Mouse (Mus musculus) heart, postnatal 0 days (tissue): Measurements from ENCODE around the gene Cacna1e.

Experiments used
- CTCF ChIP-seq: IDR thresholded peaks from 2 replicates; pipeline ENCODE4 v1.5.1; 2016; ENCODE audit warnings: antibody characterized with exemption, control low read depth, low read depth
- EP300 ChIP-seq: IDR thresholded peaks from 2 replicates; pipeline ENCODE4 v1.6.1; 2016; ENCODE audit warnings: antibody characterized with exemption, low read depth

DNA sequence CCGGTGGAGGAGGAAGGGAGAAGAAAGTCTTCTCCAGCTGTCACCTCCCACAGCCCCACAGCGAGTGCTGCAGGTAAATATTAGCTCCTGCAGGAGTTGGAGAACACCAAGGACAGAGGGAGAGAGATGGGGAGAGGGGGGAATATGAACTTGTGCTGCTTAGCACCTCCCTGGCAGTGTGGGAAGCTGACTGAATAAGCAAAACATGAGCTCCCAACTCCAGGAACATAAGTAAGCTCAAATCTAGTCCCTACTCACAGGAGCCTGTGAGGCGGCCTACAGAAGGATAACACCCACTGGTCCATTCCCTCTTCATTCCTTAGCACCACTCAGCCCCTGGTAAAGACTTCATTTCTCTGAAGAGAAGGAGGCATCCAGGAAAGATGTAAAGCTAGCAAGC lies 135.8 kb downstream of the Cacna1e start:
- no peak for TF ChIP-seq EP300
- no peak for TF ChIP-seq CTCF
